15 mouse cellular contexts compared by ENCODE assay signal in the genomic region with DNA sequence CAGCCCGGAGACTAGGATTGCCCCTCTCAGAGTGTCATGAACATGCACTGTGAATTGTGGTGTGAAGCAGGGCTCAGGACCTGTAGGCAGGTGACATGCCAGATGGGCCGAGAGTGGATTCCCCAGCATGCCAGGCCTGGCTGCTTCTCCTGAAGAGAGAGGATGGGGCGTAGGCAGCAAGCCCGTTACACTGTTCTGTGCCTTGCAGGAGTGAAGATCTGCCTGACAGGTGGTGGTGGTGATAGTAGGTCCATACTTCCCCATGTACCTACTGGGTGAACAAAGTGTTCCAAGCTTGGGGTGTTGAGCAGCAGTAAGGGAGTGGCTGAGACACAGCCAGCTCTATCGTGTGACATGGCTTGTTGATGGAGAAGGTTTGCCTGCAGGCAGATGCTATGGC. TPM values are rescaled to one million over a fixed set of nuclear protein-coding genes. Genes with fewer than 3 reads are reported as not detected.
DNase-seq lines count a peak whose midpoint lies in the region.
"Had no signal": no experiment of that assay in that cellular context is flagged by ENCODE, and none has a peak within 500 bp of the region (broad histone marks: within the 10 kb centered on the region; RNA-seq: fewer than 3 reads in every experiment).

No protein-coding gene starts in this region.

- DNase-seq in layer of hippocampus, adult 18-20 months (ENCODE audit: low spot score in 2 of 2) = peak; percentile 48 to 71
- no peak for DNase-seq in layer of hippocampus, postnatal 14 days (ENCODE audit: low spot score in 2 of 2)
- peak; percentile 85 for DNase-seq in cerebellum, adult 11 months
- DNase-seq in cerebellum, adult 8-10 months = peak; percentile 84
- DNase-seq in layer of hippocampus, adult 9-11 months = peak; percentile 78
- no peak for DNase-seq in thymus, postnatal 4 days
- DNase-seq in heart, adult 8-10 months (ENCODE audit: low spot score) = no peak
- DNase-seq: embryo, embryonic 11 days; kidney, adult 9 months; kidney, postnatal 36 days; liver, postnatal 0 days; lung, postnatal 10 days; thymus, postnatal 25 days had no signal

RNA-seq across cellular contexts. Expression of a gene that starts 7.3 kb away (rescaled TPM):
- total RNA-seq in layer of hippocampus, adult 18-20 months (2021) = 10 to 100 TPM; 43.9 to 44.7 TPM
- total RNA-seq in layer of hippocampus, postnatal 14 days (2021) = 100 to 1,000 TPM; 102 to 105 TPM
- total RNA-seq in heart, adult 8-10 months (2022) = 1 to 10 TPM; 4.1 to 6.3 (median 4.9) TPM
- total RNA-seq: granulocyte monocyte progenitor cell, adult 5-6 weeks; megakaryocyte progenitor cell, adult 5-6 weeks had no signal

Comparison
In these comparisons a context has a peak if more than half of its experiments do, and no peak if none do; other contexts are left out.
1. DNase-seq: peak in layer of hippocampus, adult 18-20 months (2 of 2), cerebellum, adult 11 months (single experiment), cerebellum, adult 8-10 months (single experiment) and layer of hippocampus, adult 9-11 months (single experiment); none in layer of hippocampus, postnatal 14 days (0 of 2), thymus, postnatal 4 days (single experiment) and heart, adult 8-10 months (single experiment).
2. RNA of a gene that starts 7.3 kb away (total RNA-seq): 102 to 105 TPM in layer of hippocampus, postnatal 14 days and 43.9 to 44.7 TPM in layer of hippocampus, adult 18-20 months; 4.1 to 6.3 TPM in heart, adult 8-10 months; every median in the first group is over 4 times any median in the second.